Mouse (Mus musculus): ENCODE data around the gene Nxnl1. TPM values are rescaled to one million over a fixed set of nuclear protein-coding genes. Genes with fewer than 3 reads are reported as not detected.

The Nxnl1 gene
- 0.06 and 0.08 TPM in 2 replicates for polyA plus RNA-seq (2015; fragmentation: Nextera tagmentation; extraction: Ambion mirVana)

- no peak for ATAC-seq (ENCODE audit: low FRiP score, low read depth)
- no peaks in the 10 kb centered on the region; the same call in 1 of the 2 replicates for H3K9me3 ChIP-seq
- H3K36me3 ChIP-seq, result no peaks in the 10 kb centered on the region
- H3K4me3 ChIP-seq, result no peak within 1 kb of the TSS
- WGBS, result 69% methylated on average over 3 of the region's 3 CpGs
- peaks cover 30% of the 10 kb centered on the region for H3K4me1 ChIP-seq (replicated peaks)
- H3K4me2 ChIP-seq, result no peak within 1 kb of the TSS
- H3K27ac ChIP-seq (replicated peaks), result no peak within 1 kb of the TSS
- peaks cover 22% of the 10 kb centered on the region for H3K27me3 ChIP-seq
- H3K9ac ChIP-seq, result no peak within 1 kb of the TSS
Observed at GRCm38 (mm10) chr8:71566501-71566900, at the start of gene Nxnl1. Gene Nxnl1 (minus strand): TSS chr8:71566601.

- 71% methylated on average over 4 of the region's 4 CpGs for WGBS
- no peaks in the 10 kb centered on the region for H3K9me3 ChIP-seq
- H3K27me3 ChIP-seq, result no peaks in the 10 kb centered on the region
- peaks cover 15% of the 10 kb centered on the region for H3K4me1 ChIP-seq (replicated peaks)
- ATAC-seq (ENCODE audit: low FRiP score, low read depth), result no peak
- peaks cover 43% of the 10 kb centered on the region for H3K36me3 ChIP-seq
- H3K27ac ChIP-seq (replicated peaks), result no peak overlapping the region
- no peak overlapping the region for H3K4me3 ChIP-seq
- H3K9ac ChIP-seq, result no peak overlapping the region
- H3K4me2 ChIP-seq, result no peak overlapping the region
Observed at GRCm38 (mm10) chr8:71613418-71613817, 47.0 kb upstream of the Nxnl1 start.

GRCm38 (mm10) chr8:71612141-71612540, 45.7 kb upstream of the Nxnl1 start:
- Histone ChIP-seq H3K4me1 (replicated peaks) (peaks cover 15% of the 10 kb centered on the region), H3K36me3 (peaks cover 30% of the 10 kb centered on the region), H3K9me3 (no peaks in the 10 kb centered on the region), H3K4me3 (peak overlapping the region; percentile 91), H3K27me3 (no peaks in the 10 kb centered on the region), H3K4me2 (peak overlapping the region; percentile 78), H3K27ac (replicated peaks) (no peak overlapping the region), H3K9ac (peak overlapping the region; percentile 91)
- no peak for ATAC-seq (ENCODE audit: low FRiP score, low read depth)
- 38% methylated on average over 5 of the region's 5 CpGs for WGBS

- Histone ChIP-seq H3K27ac (replicated peaks) (peak within 1 kb of the TSS; percentile 92), H3K9ac (peak within 1 kb of the TSS; percentile 91), H3K9me3 (no peaks in the 10 kb centered on the region), H3K27me3 (no peaks in the 10 kb centered on the region), H3K4me2 (peak within 1 kb of the TSS; percentile 78), H3K4me3 (peak within 1 kb of the TSS; percentile 91), H3K4me1 (replicated peaks) (peaks cover 15% of the 10 kb centered on the region), H3K36me3 (peaks cover 19% of the 10 kb centered on the region)
- peak; percentile 99 for ATAC-seq (ENCODE audit: low FRiP score, low read depth)
- under 1% methylated on average over 82 of the region's 82 CpGs for WGBS
Observed at GRCm38 (mm10) chr8:71610822-71611651, 44.6 kb upstream of the Nxnl1 start, which contains the start of gene Colgalt1. Gene Colgalt1 (plus strand): TSS chr8:71610998.

- WGBS, result 55% methylated on average over 7 of the region's 7 CpGs
- Histone ChIP-seq H3K27ac (replicated peaks) (no peak overlapping the region), H3K4me2 (no peak overlapping the region), H3K27me3 (peaks cover 43% of the 10 kb centered on the region), H3K9ac (no peak overlapping the region), H3K4me1 (replicated peaks) (peaks cover 18% of the 10 kb centered on the region), H3K4me3 (no peak overlapping the region), H3K36me3 (peaks cover 4% of the 10 kb centered on the region; the same call in 1 of the 2 replicates), H3K9me3 (no peaks in the 10 kb centered on the region)
- ATAC-seq (ENCODE audit: low FRiP score, low read depth), result no peak
Observed at GRCm38 (mm10) chr8:71604021-71604420, 37.6 kb upstream of the Nxnl1 start.

GRCm38 (mm10) chr8:71602666-71603334, 36.4 kb upstream of the Nxnl1 start:
- Histone ChIP-seq H3K27ac (replicated peaks) (peak overlapping the region; percentile 43; the same call in 1 of the 2 replicates), H3K4me1 (replicated peaks) (peaks cover 18% of the 10 kb centered on the region), H3K9ac (peak overlapping the region; percentile 35), H3K27me3 (peaks cover 43% of the 10 kb centered on the region), H3K36me3 (peaks cover 4% of the 10 kb centered on the region; the same call in 1 of the 2 replicates), H3K4me3 (peak overlapping the region; percentile 36), H3K9me3 (no peaks in the 10 kb centered on the region), H3K4me2 (peak overlapping the region; percentile 54)
- 2% methylated on average over 32 of the region's 32 CpGs for WGBS
- ATAC-seq (ENCODE audit: low FRiP score, low read depth), result peak; percentile 74

GRCm38 (mm10) chr8:71601939-71602665, 35.7 kb upstream of the Nxnl1 start:
- WGBS, result 4% methylated on average over 65 of the region's 65 CpGs
- Histone ChIP-seq H3K36me3 (peaks cover 4% of the 10 kb centered on the region; the same call in 1 of the 2 replicates), H3K27me3 (peaks cover 43% of the 10 kb centered on the region), H3K4me2 (peak overlapping the region; percentile 54), H3K9me3 (no peaks in the 10 kb centered on the region), H3K4me1 (replicated peaks) (peaks cover 18% of the 10 kb centered on the region), H3K4me3 (peak overlapping the region; percentile 36), H3K9ac (peak overlapping the region; percentile 35), H3K27ac (replicated peaks) (peak overlapping the region; percentile 43; the same call in 1 of the 2 replicates)
- no peak; the same call in none of the 2 replicates for ATAC-seq (ENCODE audit: low FRiP score, low read depth)

GRCm38 (mm10) chr8:71598841-71599240, 32.4 kb upstream of the Nxnl1 start:
- no peaks in the 10 kb centered on the region for H3K9me3 ChIP-seq
- H3K4me3 ChIP-seq, result no peak overlapping the region
- peaks cover 4% of the 10 kb centered on the region; the same call in 1 of the 2 replicates for H3K36me3 ChIP-seq
- 93% methylated on average over 5 of the region's 5 CpGs for WGBS
- H3K27ac ChIP-seq (replicated peaks), result no peak overlapping the region
- H3K4me2 ChIP-seq, result no peak overlapping the region
- H3K9ac ChIP-seq, result no peak overlapping the region
- peaks cover 35% of the 10 kb centered on the region for H3K27me3 ChIP-seq
- H3K4me1 ChIP-seq (replicated peaks), result peaks cover 29% of the 10 kb centered on the region
- no peak for ATAC-seq (ENCODE audit: low FRiP score, low read depth)

- H3K4me1 ChIP-seq (replicated peaks), result peaks cover 30% of the 10 kb centered on the region
- peaks cover 4% of the 10 kb centered on the region; the same call in 1 of the 2 replicates for H3K36me3 ChIP-seq
- peaks cover 31% of the 10 kb centered on the region for H3K27me3 ChIP-seq
- H3K4me2 ChIP-seq, result no peak overlapping the region
- H3K4me3 ChIP-seq, result no peak overlapping the region
- H3K9ac ChIP-seq, result no peak overlapping the region
- H3K27ac ChIP-seq (replicated peaks), result no peak overlapping the region
- H3K9me3 ChIP-seq, result no peaks in the 10 kb centered on the region
- ATAC-seq (ENCODE audit: low FRiP score, low read depth), result no peak
Observed at GRCm38 (mm10) chr8:71598375-71598774, 32.0 kb upstream of the Nxnl1 start.

GRCm38 (mm10) chr8:71597451-71597850, 31.1 kb upstream of the Nxnl1 start, which contains the start of gene Fam129c:
Gene Fam129c (plus strand): TSS chr8:71597648.
- H3K9ac ChIP-seq, result no peak within 1 kb of the TSS
- WGBS, result 62% methylated on average over 3 of the region's 3 CpGs
- no peaks in the 10 kb centered on the region for H3K9me3 ChIP-seq
- peaks cover 24% of the 10 kb centered on the region for H3K27me3 ChIP-seq
- H3K4me1 ChIP-seq (replicated peaks), result peaks cover 29% of the 10 kb centered on the region
- no peak within 1 kb of the TSS for H3K4me2 ChIP-seq
- H3K4me3 ChIP-seq, result no peak within 1 kb of the TSS
- ATAC-seq (ENCODE audit: low FRiP score, low read depth), result no peak
- H3K27ac ChIP-seq (replicated peaks), result no peak within 1 kb of the TSS
- H3K36me3 ChIP-seq, result peaks cover 4% of the 10 kb centered on the region; the same call in 1 of the 2 replicates

GRCm38 (mm10) chr8:71596798-71597197, 30.4 kb upstream of the Nxnl1 start:
- 85% methylated on average over 4 of the region's 4 CpGs for WGBS
- peaks cover 24% of the 10 kb centered on the region for H3K4me1 ChIP-seq (replicated peaks)
- no peak overlapping the region for H3K4me2 ChIP-seq
- H3K36me3 ChIP-seq, result peaks cover 4% of the 10 kb centered on the region; the same call in 1 of the 2 replicates
- ATAC-seq (ENCODE audit: low FRiP score, low read depth), result no peak
- no peak overlapping the region for H3K27ac ChIP-seq (replicated peaks)
- H3K4me3 ChIP-seq, result no peak overlapping the region
- H3K9me3 ChIP-seq, result no peaks in the 10 kb centered on the region
- no peak overlapping the region for H3K9ac ChIP-seq
- peaks cover 20% of the 10 kb centered on the region for H3K27me3 ChIP-seq
